Mouse (Mus musculus): ENCODE results near the gene Rab3il1.

The Rab3il1 gene

DNA sequence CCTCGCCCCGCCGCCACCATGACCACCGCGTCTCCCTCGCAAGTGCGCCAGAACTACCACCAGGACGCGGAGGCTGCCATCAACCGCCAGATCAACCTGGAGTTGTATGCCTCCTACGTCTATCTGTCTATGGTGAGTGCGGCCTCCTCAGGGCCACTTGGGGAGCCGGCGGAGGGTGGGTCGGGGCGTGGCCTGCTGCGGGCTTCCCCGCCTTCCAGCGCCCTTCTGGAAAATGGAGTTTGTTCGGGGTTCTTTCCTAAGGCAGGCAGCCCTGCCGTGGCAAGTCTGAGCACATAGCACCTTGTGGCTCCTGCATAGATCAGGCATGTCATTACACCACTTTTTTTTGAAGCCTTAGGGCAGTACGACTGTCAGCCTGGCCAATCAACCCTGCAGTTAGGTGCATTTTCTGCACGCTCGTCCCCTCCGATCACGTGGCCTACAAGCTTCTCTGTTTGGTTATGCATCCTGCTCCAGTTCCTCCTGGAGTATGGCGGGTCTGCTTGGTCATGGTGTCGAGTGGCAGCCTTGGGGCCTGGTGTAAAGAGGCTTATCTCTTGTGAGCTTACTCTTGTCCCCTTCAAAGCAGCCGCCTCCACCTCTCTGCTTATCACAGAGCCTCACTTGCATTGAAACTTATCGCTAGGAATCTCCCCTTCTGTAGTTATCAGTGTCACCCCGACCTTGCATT lies 18.5 kb upstream of the Rab3il1 start:
- DNase-seq (ENCODE audit: low read depth) = no peak

DNA sequence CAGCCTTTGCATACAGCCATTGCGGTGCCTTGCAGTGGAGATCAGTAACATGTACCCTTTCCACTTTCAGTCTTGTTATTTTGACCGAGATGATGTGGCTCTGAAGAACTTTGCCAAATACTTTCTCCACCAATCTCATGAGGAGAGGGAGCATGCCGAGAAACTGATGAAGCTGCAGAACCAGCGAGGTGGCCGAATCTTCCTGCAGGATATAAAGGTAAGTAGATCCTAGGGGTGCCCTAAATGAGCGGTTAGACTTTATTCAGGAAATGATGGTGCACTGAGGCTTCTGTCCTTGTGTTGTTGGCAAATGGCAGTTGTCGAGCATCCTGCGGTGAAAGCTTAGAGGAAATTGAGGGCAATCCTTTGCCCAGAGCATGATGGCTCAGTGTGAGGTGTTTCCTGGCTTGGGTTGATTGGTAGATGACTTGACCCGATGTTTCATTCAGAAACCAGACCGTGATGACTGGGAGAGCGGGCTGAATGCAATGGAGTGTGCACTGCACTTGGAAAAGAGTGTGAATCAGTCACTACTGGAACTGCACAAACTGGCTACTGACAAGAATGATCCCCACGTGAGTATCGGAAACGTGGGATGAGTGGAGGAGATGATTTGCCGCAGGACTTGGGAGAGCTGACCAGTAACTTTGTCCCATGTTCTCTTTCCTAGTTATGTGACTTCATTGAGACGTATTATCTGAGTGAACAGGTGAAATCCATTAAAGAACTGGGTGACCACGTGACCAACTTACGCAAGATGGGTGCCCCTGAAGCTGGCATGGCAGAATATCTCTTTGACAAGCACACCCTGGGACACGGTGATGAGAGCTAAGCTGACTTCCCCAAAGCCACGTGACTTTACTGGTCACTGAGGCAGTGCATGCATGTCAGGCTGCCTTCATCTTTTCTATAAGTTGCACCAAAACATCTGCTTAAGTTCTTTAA lies 17.1 kb upstream of the Rab3il1 start:
- DNase-seq (ENCODE audit: low read depth) = no peak

DNA sequence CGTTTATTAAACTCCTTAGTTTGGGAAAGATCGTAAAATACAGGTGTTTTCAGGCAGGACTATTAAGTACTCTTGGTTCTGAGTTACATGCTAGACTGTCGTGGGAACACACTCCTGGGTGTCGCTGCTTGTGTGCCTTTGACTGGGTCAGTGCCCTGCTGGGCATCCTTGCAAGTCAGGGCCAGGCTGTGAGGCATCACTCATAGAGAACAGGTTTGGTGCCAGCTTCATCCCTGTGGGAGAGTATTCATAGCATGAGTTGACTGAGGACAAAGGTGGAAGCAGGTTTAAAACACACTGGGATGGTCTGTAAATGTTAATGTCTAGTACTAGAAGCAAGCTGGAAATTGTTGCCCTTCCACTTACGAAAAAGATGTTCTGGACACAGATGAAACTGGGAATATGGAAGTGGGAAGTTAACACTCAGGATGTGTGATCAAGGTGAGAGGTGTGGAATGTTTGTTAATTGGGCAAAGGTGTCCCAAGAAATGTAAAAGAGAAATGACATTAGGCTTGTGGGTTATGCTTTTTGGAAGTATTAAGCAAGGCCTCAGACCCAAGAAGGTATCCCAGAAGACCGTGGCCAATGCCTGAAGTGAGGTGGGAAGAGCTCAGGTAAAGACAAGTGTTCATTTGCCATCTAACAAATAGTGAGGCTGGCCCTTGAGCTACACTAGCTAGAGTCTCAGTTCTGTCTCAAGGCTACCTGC lies 16.1 kb upstream of the Rab3il1 start:
- no peak for DNase-seq (ENCODE audit: low read depth)

DNA sequence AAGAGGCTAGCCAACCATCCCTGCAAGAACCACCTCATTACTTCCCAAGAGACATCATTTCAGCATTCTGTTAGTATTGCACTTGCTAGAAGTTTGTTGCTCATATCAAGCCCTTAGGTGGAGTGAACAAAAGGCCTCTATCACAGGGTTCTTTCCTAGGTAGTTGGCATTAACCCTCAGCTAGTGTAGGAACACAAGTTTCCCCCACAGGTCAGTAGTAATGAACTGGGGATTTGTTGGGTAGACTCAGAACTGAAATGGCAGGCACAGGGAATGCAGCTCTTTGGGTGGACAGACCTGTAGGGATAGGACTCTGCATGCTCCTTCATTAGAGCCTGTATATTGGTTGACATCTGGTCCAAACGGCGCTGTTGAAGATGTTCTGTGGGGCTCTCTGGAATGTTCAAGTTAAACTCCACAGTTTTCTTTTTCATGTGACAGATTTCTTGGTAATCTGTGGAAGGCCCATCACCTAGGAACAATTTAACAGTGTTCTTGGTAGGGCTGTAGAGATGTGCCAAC lies 15.5 kb upstream of the Rab3il1 start:
- no peak for DNase-seq (ENCODE audit: low read depth)

DNA sequence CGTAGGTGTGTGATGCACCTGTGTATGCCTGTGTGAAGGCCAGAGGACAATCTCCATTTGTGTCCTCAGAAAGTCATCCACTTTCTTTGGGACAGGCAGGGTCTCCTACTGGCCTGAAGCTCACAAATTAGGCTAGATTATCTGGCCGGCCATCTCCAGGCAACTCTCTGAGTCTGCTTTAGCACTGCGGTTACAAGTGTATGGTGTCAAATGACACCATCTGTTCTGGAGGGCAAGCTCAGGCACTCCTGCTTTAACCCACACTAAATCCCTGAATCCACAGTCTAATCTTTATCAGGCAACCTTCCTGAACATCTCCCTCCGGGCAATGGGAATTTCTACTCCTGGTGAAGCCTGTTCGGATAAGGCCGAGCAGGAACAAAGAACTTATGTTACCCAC lies 14.3 kb upstream of the Rab3il1 start:
- DNase-seq (ENCODE audit: low read depth) = no peak

DNA sequence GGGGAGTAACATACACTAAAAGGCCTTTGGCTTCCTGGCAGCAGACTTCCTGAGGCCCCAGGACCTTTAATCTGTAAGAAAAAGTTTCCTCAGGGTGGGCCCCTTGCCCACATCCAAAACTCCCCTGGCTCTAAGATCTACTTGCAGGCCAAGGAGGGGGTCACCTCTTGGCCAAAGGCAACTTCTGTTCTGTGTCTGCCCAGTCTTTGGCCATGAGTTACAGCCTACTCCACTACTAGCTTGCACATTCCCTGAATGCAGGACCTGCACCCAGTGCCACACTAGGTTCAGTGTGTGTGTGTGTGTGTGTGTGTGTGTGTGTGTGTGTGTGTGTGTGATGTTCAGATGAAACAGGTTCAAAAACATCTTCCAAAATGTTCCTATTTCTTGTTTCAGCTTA lies 13.9 kb upstream of the Rab3il1 start:
- no peak for DNase-seq (ENCODE audit: low read depth)

DNA sequence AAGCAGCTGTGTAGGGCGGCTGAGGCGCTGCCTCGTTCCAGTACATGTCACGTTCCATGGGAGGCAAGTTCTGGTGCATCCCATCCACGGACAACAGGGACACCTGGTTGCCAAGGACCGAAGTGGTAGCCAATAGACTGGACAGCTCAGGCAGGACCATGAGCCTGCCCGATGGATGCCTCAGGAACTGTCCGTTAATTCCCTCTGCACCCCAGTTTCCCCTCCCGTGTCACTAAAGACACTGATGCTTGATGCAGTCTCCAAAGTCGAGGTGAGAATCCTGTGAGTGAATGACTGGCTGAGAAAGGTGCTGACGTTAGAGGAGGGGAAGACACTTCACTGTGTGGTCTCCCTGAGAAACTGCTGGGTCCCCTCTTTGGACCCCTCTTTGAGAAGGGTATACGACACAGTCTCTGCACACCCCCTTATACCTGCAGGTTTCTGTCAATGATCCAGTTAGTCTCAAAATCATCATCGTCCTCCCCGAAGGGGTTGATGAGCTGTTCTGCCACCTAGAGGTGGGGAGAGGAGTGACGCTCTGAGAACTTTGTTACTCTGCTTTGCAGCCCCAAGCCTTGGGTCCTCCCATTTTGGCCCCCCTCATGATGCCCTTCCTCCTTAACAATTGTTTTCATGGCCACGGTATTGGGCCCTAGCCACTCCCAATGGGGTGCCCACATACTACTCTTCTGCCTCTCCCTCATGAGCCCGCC lies 12.1 kb upstream of the Rab3il1 start:
- DNase-seq (ENCODE audit: low read depth) = no peak

DNA sequence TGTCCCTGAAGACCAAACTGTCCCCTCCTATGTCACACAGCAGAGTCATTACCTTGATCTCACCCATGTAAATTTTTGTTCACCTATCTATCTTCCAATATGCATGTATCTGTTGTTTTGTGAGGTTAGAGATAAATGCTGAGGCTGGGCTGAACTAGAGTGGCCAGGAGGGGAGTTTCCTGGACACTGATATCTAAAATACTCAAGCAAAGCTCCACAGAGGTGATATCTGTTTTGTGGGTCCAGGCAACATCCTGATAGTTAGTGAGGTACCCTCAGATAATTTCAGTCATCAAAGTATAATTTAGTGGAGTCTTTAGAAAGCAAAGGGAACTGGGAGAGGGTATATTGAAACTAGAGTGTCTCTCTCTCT lies 11.6 kb upstream of the Rab3il1 start:
- no peak for DNase-seq (ENCODE audit: low read depth)

DNA sequence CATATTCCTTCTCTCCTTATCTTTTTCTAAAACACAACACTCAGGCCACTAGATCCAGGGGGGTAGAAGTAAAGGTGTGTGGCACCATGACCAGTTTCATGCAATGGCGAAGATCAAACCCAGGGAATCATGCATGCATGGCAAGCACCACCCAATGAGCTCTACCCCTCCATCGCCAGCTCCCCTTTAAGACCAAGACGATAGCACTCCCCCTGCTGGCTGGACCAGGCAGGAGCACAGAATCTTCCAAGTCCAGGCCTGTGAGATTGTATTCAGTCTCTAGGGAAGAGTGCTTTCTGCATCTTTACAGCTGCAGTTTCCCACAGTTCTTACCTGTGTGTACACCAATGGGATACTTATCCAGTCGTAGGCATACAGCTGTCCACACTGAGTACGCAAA lies 10.2 kb upstream of the Rab3il1 start:
- no peak for DNase-seq (ENCODE audit: low read depth)

DNA sequence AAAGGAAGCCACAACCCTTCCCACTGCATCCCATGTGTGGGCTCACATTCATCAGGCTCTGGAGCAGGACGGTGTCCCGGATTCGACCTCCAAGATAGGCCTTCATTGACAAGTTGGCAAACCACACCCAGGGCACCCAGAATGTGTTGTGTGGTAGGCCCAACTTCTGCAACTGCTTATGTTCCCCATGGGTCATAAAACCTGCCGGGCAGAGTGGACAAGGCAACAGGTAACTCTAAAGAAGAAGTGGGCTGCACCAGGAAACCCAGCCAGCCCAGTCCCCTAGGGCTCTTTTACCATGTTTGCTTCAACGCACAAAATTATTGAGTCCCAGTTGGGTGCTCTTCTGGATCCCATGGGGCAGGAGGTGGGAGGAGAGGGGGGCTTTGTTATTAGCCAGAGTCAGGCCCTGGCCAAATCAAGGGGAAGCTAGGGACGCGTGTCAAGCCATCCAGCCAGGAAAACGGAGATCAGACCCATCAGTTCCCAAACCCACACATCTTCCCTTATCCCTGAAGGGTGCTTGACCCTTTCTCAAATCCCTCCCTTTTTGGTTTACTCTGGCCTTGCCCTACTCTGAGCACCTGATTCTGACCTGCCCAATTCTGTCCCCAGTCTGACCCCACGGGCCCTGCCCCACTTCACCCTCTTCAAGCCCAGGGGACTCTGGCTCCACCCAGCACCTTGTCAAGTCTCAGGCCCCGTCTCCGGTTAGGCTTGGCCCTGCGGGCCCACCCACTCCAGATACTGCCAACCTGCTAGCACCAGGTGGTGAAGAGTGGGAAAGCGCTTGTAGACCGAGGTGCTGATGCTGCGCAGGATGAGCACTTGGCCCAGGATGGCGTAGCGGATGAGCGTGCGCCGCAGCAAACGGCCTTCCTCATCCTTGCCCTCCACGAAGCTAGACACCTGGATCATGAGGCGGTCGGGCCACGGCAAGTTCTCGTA lies 9.2 kb upstream of the Rab3il1 start:
- no peak for DNase-seq (ENCODE audit: low read depth)

DNA sequence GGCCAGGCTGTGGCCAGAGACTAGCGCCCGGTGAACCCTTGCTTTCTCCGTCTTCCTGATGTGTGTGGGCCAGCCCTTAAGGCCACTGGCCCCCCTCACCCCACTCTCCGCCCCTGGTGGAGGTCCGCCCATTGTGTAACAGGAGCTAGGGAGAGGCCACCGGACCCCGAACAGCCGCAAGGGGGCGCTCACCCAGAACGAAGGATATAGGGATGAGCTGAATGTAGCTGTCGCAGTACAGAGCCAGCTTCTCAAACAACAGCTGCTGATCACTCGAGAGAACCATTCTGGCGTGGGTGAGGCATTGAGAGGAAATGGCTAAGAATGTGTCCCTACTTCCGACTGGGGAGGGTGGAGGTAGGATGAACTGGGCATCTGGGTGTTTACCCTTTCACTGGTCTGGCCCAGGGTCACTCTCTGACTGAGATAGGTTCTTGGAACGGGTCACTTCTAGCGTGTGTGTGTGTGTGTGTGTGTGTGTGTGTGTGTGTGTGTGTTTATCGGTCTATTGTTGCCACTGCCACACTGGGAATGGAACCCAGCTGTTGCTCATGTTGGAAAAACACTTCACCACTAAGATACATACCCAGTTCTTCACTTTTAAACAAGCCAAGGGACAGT lies 8.3 kb upstream of the Rab3il1 start:
- no peak for DNase-seq (ENCODE audit: low read depth)

DNA sequence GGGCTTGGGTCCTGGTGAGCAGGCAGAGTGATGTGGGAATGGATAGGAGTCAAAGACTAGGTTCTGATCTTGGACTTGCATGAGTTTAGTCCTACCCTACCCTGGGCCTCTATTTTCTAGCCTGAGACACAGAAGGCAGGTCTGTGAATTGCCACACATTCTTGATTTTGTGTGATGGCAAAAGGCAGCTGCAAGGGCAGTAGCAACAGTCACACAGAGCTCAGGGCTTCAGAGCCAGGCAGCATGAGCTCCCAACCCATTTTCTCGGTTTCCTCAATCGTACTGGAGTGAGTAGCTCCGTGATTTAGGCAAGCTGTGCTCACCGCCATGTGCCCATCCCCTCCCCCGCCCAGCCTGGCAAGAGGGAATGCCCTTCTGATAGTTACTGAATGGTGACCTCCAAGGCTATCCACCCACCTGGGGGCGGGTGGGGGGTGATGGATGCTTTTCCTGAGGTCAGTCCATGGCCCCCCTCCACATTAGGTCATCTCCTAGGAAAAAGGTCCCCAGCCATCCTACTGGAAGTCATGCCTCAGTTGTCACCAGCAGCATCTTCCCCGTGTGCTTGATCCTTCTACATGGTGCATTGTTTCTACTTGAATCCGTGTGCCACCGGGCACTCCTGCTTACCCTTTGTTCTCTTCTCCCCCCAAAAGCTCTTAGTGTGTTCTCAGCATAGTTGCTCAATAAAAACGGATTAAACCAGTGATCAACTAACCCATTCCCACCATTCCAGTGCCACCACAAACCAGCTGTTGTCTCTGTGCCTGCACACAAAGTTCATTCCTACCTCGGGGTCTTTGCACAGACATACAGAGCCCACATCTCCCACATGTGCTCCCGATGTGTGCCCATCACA lies 4.0 kb upstream of the Rab3il1 start:
- no peak for DNase-seq (ENCODE audit: low read depth)

DNA sequence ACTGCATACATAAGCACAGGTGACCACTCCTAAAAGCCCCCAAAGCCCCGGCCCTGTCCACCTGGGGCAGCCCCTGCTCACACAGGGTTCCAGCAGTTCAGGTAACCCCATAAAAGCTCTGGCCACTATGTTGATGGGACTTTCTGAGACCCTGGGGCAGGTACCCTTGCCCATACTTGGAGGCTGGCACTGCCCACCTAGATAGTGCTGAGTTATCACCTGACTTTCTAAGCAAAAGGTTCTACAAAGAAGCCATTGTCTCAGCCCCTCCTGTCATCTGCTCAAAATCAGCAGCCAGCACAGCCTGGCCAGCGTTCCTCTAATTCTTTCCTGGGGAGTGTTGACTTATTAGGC lies 3.4 kb upstream of the Rab3il1 start:
- DNase-seq (ENCODE audit: low read depth) = no peak

DNA sequence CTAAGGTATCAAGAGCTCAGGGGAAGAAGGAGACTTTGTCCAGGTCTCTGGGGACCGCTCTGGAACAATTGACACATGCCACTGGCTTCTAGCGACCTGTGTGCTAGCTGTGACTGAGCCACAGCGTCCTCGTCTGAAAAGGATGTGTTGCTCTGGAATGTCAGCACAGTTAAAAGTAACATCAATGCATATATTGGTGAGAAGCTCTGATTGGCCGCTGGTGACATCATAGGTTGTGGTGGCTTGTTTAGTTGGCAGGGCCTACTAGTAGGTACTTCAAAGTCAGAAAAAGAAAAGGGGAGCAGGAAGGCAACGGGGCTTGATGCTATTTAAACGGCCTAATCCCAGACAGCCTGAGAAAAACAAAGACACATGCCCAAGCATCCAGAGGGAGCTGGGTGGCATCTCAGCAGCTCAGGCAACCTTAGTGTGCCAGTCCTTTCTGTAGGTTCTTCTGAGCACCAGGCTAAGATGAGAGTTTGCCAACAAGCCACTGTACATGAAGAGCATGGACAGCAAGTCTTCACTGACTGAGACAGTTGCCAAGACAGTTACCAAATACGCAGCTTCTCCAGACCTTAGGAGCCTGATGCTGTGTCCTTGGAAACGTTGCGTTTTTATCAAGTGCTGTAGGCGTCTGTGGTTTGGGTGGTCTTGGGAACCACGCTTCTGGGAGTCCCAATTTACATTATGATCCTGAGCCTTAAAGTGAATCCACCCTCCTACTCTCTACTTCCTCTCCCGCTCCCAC lies 2.6 kb upstream of the Rab3il1 start:
- no peak for DNase-seq (ENCODE audit: low read depth)

DNA sequence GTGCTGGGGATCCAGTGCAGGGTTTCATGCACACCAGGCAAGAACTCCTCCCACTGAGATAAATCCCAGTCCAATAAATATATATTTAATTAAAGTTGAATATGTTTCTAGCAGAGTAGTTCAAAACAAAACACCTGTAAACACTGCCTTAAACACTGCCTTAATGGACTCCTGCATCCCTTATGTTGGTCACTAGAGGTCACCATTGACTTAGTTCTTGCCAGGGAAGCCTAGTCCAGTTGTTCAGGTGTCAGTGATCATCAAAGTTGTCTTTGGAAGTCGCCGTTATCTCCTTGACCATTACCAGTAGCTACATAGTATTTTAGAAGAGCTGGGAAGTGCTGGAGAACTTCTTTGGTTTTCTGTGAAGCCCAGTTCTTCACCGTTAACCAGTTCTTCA lies 1.1 kb upstream of the Rab3il1 start:
- no peak for DNase-seq (ENCODE audit: low read depth)

DNA sequence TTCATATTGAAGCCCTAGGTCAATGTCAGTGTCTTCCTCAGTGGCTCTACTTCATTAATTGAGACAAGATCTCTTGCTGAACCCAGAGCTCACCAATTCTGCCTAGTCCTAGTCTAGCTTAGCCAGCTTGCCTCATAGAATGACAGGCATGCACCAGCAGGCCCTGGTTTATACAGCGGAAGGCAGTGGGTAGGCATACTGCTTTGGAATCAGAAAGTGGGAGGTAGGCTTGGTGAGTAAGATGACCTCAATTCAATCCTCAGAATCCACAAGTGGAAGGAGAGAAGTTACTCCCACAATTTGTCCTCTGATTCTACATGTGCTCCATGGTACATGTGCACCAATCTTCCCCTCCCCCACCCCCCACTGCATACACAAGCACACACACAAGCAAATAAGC lies 2.2 kb downstream of the Rab3il1 start:
- DNase-seq (ENCODE audit: low read depth) = no peak

DNA sequence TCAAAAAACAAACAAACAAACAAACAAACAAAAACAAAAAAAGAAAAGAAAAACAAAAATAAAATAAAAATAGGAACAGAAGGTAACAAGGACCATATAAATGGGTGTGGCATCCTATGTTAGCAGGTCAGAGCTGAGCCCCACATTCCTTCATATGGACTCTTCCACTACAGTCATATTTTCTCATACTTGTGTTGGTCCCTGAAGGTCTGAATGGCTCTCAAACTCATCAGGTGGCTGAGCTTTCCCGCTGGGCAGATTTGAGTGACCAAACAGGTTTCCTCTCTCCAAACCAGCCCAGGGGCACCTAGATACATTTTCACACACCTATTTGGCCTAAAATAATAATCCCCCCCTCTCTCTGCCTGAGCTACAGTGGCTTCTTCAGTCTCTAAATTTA lies 9.9 kb downstream of the Rab3il1 start:
- DNase-seq (ENCODE audit: low read depth) = no peak

DNA sequence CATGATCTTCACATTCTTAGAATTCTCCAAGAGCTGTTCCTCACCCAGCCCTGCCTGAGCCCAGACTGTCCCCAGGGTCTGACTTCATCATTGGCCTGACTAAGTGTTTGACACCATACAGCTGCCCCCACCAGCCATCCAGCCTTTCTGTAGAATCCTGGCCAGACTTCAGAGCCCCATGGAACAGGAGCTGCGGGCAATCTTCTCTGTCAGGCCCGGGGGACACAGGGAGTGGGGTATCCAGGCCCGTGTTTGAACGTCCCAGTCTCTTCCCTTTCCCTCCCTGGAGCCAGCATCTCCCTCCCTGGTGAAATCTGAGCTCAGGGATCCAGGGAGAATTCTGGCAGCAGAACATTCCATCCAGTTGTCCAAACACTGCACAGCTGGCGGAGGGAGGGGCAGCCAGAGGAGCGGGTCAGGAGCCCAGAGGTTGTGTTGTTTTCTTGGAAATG lies 11.4 kb downstream of the Rab3il1 start:
- DNase-seq (ENCODE audit: low read depth) = no peak

DNA sequence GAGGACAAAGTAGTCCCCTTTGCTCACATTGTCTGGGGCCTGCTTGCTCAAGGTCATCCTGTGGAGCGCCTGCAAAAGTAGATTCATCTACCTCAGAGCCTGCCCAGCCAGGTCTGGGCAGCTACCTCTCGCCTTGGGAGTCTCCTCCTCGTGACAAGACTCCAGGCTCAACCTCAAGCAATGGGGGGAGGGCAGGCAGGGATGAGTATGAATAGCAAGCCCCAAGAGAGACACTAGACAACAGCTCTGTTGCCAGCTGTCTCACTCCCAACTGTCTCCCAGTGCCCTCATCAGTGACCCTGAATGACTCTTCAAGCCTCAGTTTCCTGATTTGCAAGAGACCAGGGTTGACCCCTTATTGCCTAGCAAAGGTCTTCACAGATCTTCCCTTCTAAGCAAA lies 11.9 kb downstream of the Rab3il1 start:
- DNase-seq (ENCODE audit: low read depth) = no peak

Data from fibroblast of lung, adult 2 months (primary cell).